Mouse (Mus musculus): ENCODE data around the gene Gm10147. TPM values are rescaled to one million over a fixed set of nuclear protein-coding genes. Genes with fewer than 3 reads are reported as not detected.
"Not testable (repeated sequence)": the region's sequence is repeated elsewhere in the genome, so short reads cannot be mapped to it uniquely, and the experiment has no call there.

The Gm10147 gene
- polyA plus RNA-seq (2014; fragmentation: Nextera tagmentation; extraction: Ambion mirVana), result not detected in 2 replicates

DNA sequence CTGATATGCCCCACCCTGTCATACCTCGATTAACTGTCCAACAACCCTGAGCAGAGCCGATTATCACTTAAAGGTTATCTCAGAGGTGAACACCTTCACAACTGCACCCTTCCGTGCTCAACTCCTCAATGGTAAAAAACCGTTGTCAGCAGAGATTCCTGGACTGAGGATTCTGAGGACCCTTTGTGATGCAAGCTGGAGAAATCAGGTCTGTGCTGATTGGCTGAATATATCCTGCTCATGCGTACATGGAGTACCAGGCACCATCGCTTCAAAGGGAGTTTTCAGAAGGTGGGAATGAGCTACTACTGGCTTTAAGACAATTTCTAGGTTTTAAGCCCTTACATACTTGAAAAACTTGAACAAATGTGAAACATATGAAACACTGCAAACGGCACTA lies at the start of gene Gm10147:
Gene Gm10147, minus strand, starts transcription at position 101 of the 400 bp plus-strand sequence.
- no CpG with 5 or more reads among the region's 7 CpGs for WGBS
- not testable (repeated sequence) for H3K9ac ChIP-seq (ENCODE audit: low read length); H3K9me3 ChIP-seq (ENCODE audit: control insufficient read depth, low read length); H3K4me1 ChIP-seq (ENCODE audit: control insufficient read depth, insufficient read depth, low read length); H3K4me3 ChIP-seq (ENCODE audit: low read depth, low read length); DNase-seq (ENCODE audit: low spot score, missing footprints); H3K36me3 ChIP-seq (ENCODE audit: control insufficient read depth, insufficient read depth, low read length); H3K27ac ChIP-seq (ENCODE audit: low read depth, low read length); ATAC-seq (ENCODE audit: low FRiP score); H3K4me2 ChIP-seq; H3K27me3 ChIP-seq (ENCODE audit: control insufficient read depth, insufficient read depth, low read length)

Small RNA genes within 50 kb of the gene (microRNA-seq; reads per million reads assigned to microRNA genes)
- not detected for gene Gm44499

Measured in midbrain, embryonic 11.5 days (tissue).